Mouse (Mus musculus) liver, embryonic 11.5 days (tissue): Measurements from ENCODE around the gene Gm34653. TPM values are rescaled to one million over a fixed set of nuclear protein-coding genes. Genes with fewer than 3 reads are reported as not detected.
"Not testable (repeated sequence)": the region's sequence is repeated elsewhere in the genome, so short reads cannot be mapped to it uniquely, and the experiment has no call there.

Experiments used
- ATAC-seq: fragments of 200-750 bp; cut with Nextera tagmentation; replicated peaks from 2 replicates; pipeline ENCODE4 v1.8.0; 2017; ENCODE audit warnings: moderate number of reproducible peaks, mild to moderate bottlenecking, moderate TSS enrichment, moderate library complexity; ENCODE audit not compliant: low FRiP score
- DNase-seq: peaks from one replicate; pipeline ENCODE4 v3.0.0-alpha.2; 2017; ENCODE audit warnings: low spot score
- H3K27ac ChIP-seq: fragments of 300-500 bp; sonication (generic); 2 replicates; pipeline ENCODE4 v1.5.1; 2014; ENCODE audit warnings: mild to moderate bottlenecking, low read depth, low read length, control low read depth
- H3K27me3 ChIP-seq: fragments of 300-500 bp; sonication (generic); replicated peaks from 2 replicates; pipeline ENCODE4 v1.6.1; 2014; ENCODE audit warnings: low read length, mixed read lengths; ENCODE audit not compliant: control insufficient read depth, insufficient read depth
- H3K36me3 ChIP-seq: fragments of 300-500 bp; sonication (generic); 2 replicates; pipeline ENCODE4 v1.6.1; 2014; ENCODE audit warnings: mild to moderate bottlenecking, low read length, moderate library complexity, mixed read lengths; ENCODE audit not compliant: control insufficient read depth, insufficient read depth
- H3K4me1 ChIP-seq: fragments of 300-500 bp; sonication (generic); replicated peaks from 2 replicates; pipeline ENCODE4 v1.6.1; 2014; ENCODE audit warnings: low read length, mixed read lengths; ENCODE audit not compliant: control insufficient read depth, insufficient read depth
- H3K4me2 ChIP-seq: fragments of 300-500 bp; sonication (generic); 2 replicates; pipeline ENCODE4 v1.6.1; 2014; ENCODE audit warnings: mild to moderate bottlenecking, control low read depth, moderate library complexity
- H3K4me3 ChIP-seq: fragments of 300-500 bp; sonication (generic); 2 replicates; pipeline ENCODE4 v1.5.1; 2014; ENCODE audit warnings: low read depth, low read length, control low read depth
- H3K9ac ChIP-seq: fragments of 300-500 bp; sonication (generic); 2 replicates; pipeline ENCODE4 v1.6.1; 2014; ENCODE audit warnings: low read depth, low read length, control low read depth
- H3K9me3 ChIP-seq: fragments of 300-500 bp; sonication (generic); 2 replicates; pipeline ENCODE4 v1.6.1; 2016; ENCODE audit warnings: low read length, inconsistent platforms, mixed read lengths; ENCODE audit not compliant: control insufficient read depth
- WGBS: fragments of 180-500 bp; shearing (Covaris S2); extraction: QIAGEN DNeasy Blood & Tissue Kit; methylation state at CpG from one replicate; pipeline ENCODE4 v1.1.7; 2014; 5-methylcytosine and 5-hydroxymethylcytosine counted together
- polyA plus RNA-seq: library from polyadenylated mRNA; unstranded; fragments of >200 nt; fragmentation: Nextera tagmentation; extraction: Ambion mirVana; gene quantifications from 2 replicates; pipeline ENCODE4 v1.2.1, GENCODE M21; 2014

Gm34653 gene
- polyA plus RNA-seq, 1 experiment from 2014 or later = not detected

GRCm38 (mm10) chr2:34828026-34828425 is 4.8 kb upstream of the Gm34653 start:
- H3K4me1 ChIP-seq = peaks cover 18% of the 10 kb centered on the region
- DNase-seq (no peak), ATAC-seq (no peak)
- H3K4me2 ChIP-seq = no peak overlapping the region
- no peak overlapping the region for H3K9ac ChIP-seq
- WGBS = 71% methylated on average over 1 of the region's 1 CpGs
- H3K9me3 ChIP-seq = no peaks in the 10 kb centered on the region
- H3K4me3 ChIP-seq = no peak overlapping the region
- H3K27ac ChIP-seq = peak overlapping the region; percentile 58; the same call in 1 of the 2 replicates
- no peaks in the 10 kb centered on the region for H3K36me3 ChIP-seq
- no peaks in the 10 kb centered on the region for H3K27me3 ChIP-seq

GRCm38 (mm10) chr2:34830066-34830465 is 2.7 kb upstream of the Gm34653 start:
- H3K36me3 ChIP-seq, H3K4me1 ChIP-seq, H3K27ac ChIP-seq, H3K4me3 ChIP-seq, ATAC-seq, H3K9me3 ChIP-seq, H3K9ac ChIP-seq, DNase-seq, H3K27me3 ChIP-seq, H3K4me2 ChIP-seq: not testable (repeated sequence)
- WGBS = 95% methylated on average over 17 of the region's 17 CpGs

GRCm38 (mm10) chr2:34833624-34834023 is 817 bp downstream of the Gm34653 start:
- H3K9ac ChIP-seq = no peak overlapping the region
- H3K4me3 ChIP-seq = no peak overlapping the region
- ATAC-seq (no peak), DNase-seq (no peak)
- H3K4me1 ChIP-seq = no peaks in the 10 kb centered on the region
- no peaks in the 10 kb centered on the region for H3K9me3 ChIP-seq
- no peaks in the 10 kb centered on the region for H3K27me3 ChIP-seq
- H3K4me2 ChIP-seq = no peak overlapping the region
- WGBS = 84% methylated on average over 17 of the region's 17 CpGs
- no peaks in the 10 kb centered on the region for H3K36me3 ChIP-seq
- no peak overlapping the region for H3K27ac ChIP-seq

- no peaks in the 10 kb centered on the region for H3K4me1 ChIP-seq
- H3K27ac ChIP-seq = no peak overlapping the region
- no peak overlapping the region for H3K9ac ChIP-seq
- 60% methylated on average over 3 of the region's 3 CpGs for WGBS
- no peak overlapping the region for H3K4me3 ChIP-seq
- H3K4me2 ChIP-seq = no peak overlapping the region
- no peaks in the 10 kb centered on the region for H3K27me3 ChIP-seq
- H3K9me3 ChIP-seq = no peaks in the 10 kb centered on the region
- DNase-seq (no peak), ATAC-seq (no peak)
- H3K36me3 ChIP-seq = no peaks in the 10 kb centered on the region
Measured at GRCm38 (mm10) chr2:34835669-34836068, 2.9 kb downstream of the Gm34653 start.

GRCm38 (mm10) chr2:34840143-34840542 is 7.3 kb downstream of the Gm34653 start:
- H3K4me1 ChIP-seq, H3K9me3 ChIP-seq, H3K27ac ChIP-seq, H3K4me3 ChIP-seq, DNase-seq, H3K9ac ChIP-seq, H3K27me3 ChIP-seq, H3K36me3 ChIP-seq, ATAC-seq, H3K4me2 ChIP-seq: not testable (repeated sequence)
- 79% methylated on average over 5 of the region's 5 CpGs for WGBS

- Histone ChIP-seq H3K4me1 (no peaks in the 10 kb centered on the region), H3K27me3 (no peaks in the 10 kb centered on the region), H3K27ac (no peak overlapping the region), H3K36me3 (no peaks in the 10 kb centered on the region), H3K9me3 (no peaks in the 10 kb centered on the region), H3K9ac (no peak overlapping the region), H3K4me3 (no peak overlapping the region), H3K4me2 (no peak overlapping the region)
- ATAC-seq (no peak), DNase-seq (no peak)
- 91% methylated on average over 8 of the region's 8 CpGs for WGBS
Measured at GRCm38 (mm10) chr2:34841706-34842105, 8.9 kb downstream of the Gm34653 start.

GRCm38 (mm10) chr2:34843211-34843939 is 10.6 kb downstream of the Gm34653 start:
- Histone ChIP-seq H3K36me3 (no peaks in the 10 kb centered on the region), H3K27me3 (no peaks in the 10 kb centered on the region), H3K4me3 (no peak overlapping the region), H3K4me2 (no peak overlapping the region), H3K9ac (no peak overlapping the region), H3K4me1 (no peaks in the 10 kb centered on the region), H3K9me3 (no peaks in the 10 kb centered on the region), H3K27ac (no peak overlapping the region)
- no peak for ATAC-seq
- no peak for DNase-seq
- 75% methylated on average over 11 of the region's 11 CpGs for WGBS

- DNase-seq = no peak
- no peak for ATAC-seq
- Histone ChIP-seq H3K4me3 (no peak overlapping the region), H3K36me3 (peaks cover 24% of the 10 kb centered on the region), H3K4me1 (no peaks in the 10 kb centered on the region), H3K4me2 (no peak overlapping the region), H3K27me3 (no peaks in the 10 kb centered on the region), H3K27ac (no peak overlapping the region), H3K9ac (no peak overlapping the region), H3K9me3 (no peaks in the 10 kb centered on the region)
- WGBS = 74% methylated on average over 1 of the region's 1 CpGs
Measured at GRCm38 (mm10) chr2:34847702-34848101, 14.9 kb downstream of the Gm34653 start.

GRCm38 (mm10) chr2:34855265-34855664 is 22.5 kb downstream of the Gm34653 start:
- WGBS = 89% methylated on average over 4 of the region's 4 CpGs
- H3K4me1 ChIP-seq = peaks cover 9% of the 10 kb centered on the region
- ATAC-seq (no peak; the same call in 1 of the 2 replicates), DNase-seq (no peak)
- no peaks in the 10 kb centered on the region for H3K9me3 ChIP-seq
- peaks cover 61% of the 10 kb centered on the region for H3K36me3 ChIP-seq
- no peak overlapping the region for H3K27ac ChIP-seq
- no peak overlapping the region for H3K9ac ChIP-seq
- H3K4me2 ChIP-seq = no peak overlapping the region
- H3K4me3 ChIP-seq = no peak overlapping the region
- H3K27me3 ChIP-seq = no peaks in the 10 kb centered on the region
